Mouse (Mus musculus) C2C12 (cell line): Measurements from ENCODE around the gene Shb.

Source experiments
- CEBPB ChIP-seq: IDR thresholded peaks from one replicate; pipeline ENCODE4 v1.6.1; 2011; ENCODE audit warnings: low read depth, mild to moderate bottlenecking, control low read depth, moderate library complexity
- CTCF ChIP-seq: IDR thresholded peaks from one replicate; pipeline ENCODE4 v1.5.1; 2011; ENCODE audit not compliant: control insufficient read depth, insufficient read depth, insufficient read length
- FOSL1 ChIP-seq: IDR thresholded peaks from one replicate; pipeline ENCODE4 v1.8.0; 2011; ENCODE audit warnings: mild to moderate bottlenecking, low read length; ENCODE audit not compliant: poor library complexity, insufficient read depth, severe bottlenecking
- MAX ChIP-seq: IDR thresholded peaks from one replicate; pipeline ENCODE4 v1.6.1; 2011; ENCODE audit warnings: mild to moderate bottlenecking, control low read depth
- MYOD1 ChIP-seq: IDR thresholded peaks from one replicate; pipeline ENCODE4 v1.6.1; 2011; ENCODE audit warnings: low read depth; ENCODE audit not compliant: control insufficient read depth, insufficient read length
- MYOG ChIP-seq: IDR thresholded peaks from one replicate; pipeline ENCODE4 v1.6.1; 2011; ENCODE audit not compliant: control insufficient read depth, insufficient read length; ENCODE audit errors: extremely low read depth
- USF1 ChIP-seq: IDR thresholded peaks from one replicate; pipeline ENCODE4 v1.6.1; 2011; ENCODE audit warnings: low read depth, mild to moderate bottlenecking, control low read depth, moderate library complexity

- TF ChIP-seq MYOG (no peak), CTCF (no peak), MAX (no peak), USF1 (no peak), FOSL1 (no peak), CEBPB (no peak), MYOD1 (no peak)
Measured at GRCm38 (mm10) chr4:45581095-45581494, 48.8 kb upstream of the Shb start.
